Mouse (Mus musculus) E14TG2a.4 (cell line): ENCODE data around the gene B4galnt3.

Source experiments
- CTCF ChIP-seq: conservative IDR thresholded peaks from 2 replicates; pipeline ENCODE4 v1.5.1; 2014; ENCODE audit warnings: low read length
- NANOG ChIP-seq: IDR thresholded peaks from 2 replicates; pipeline ENCODE4 v1.6.1; 2014; ENCODE audit warnings: borderline replicate concordance, low read length, mixed read lengths
- POU5F1 ChIP-seq: IDR thresholded peaks from 2 replicates; pipeline ENCODE4 v1.6.1; 2014; ENCODE audit warnings: low read length, borderline replicate concordance

- no peak for TF ChIP-seq CTCF
- TF ChIP-seq NANOG: peak; percentile 31; the same call in 1 of the 2 replicates
- TF ChIP-seq POU5F1: peak; percentile 37; the same call in 1 of the 2 replicates
These were observed 12.7 kb upstream of the B4galnt3 start for GRCm38 (mm10) chr6:120306859-120307594.
